ENCODE assay signal across 29 mouse cellular contexts in the genomic region with DNA sequence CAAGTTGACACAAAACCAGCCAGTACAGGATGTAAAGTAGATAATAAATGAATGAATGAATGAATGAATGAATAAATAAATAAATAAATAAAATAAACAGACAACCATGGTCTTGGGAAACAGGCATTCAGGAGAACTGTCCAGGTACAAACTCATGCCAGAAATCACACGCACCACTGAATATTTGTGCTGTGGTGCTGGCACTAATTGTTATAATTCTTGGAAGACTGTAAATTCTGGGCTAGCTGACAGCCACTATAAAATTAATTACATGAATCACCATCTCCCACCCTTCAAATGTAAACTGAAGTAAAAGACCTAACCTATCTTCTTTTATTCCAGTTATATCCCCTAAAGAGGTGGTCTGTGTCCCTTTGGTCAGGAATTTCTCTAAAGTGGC.
DNase-seq lines count a peak whose midpoint lies in the region; ATAC-seq lines count a peak whose summit lies in the region.
"Had no signal": no experiment of that assay in that cellular context is flagged by ENCODE, and none has a peak within 500 bp of the region (broad histone marks: within the 10 kb centered on the region; RNA-seq: fewer than 3 reads in every experiment).

No protein-coding gene starts in this region.

- peak; percentile 70 to 77 for DNase-seq in cerebellum, postnatal 14 days
- DNase-seq in cerebellum, adult 8-10 months: no peak
- DNase-seq in Muller cell, postnatal 12 days (ENCODE audit: inconsistent ontology term): peak; percentile 57
- peak; percentile 54 for DNase-seq in brain, adult 2 months (ENCODE audit: low read depth, low spot score)
- no peak for DNase-seq in lung, postnatal 25 days (ENCODE audit: low spot score)
- DNase-seq: adrenal gland, adult 8-10 months; adrenal gland, postnatal 25 days; embryo, embryonic 11 days; gastrocnemius, postnatal 10 days; gastrocnemius, postnatal 36 days; heart, adult 2 months; heart, postnatal 14 days; heart, postnatal 4 days; kidney, adult 18-20 months had no signal

- H3K9me3 ChIP-seq in kidney, embryonic 15.5 days (replicated peaks): no peaks in the 10 kb centered on the region
- no peaks in the 10 kb centered on the region for H3K9me3 ChIP-seq in kidney, embryonic 16.5 days (ENCODE audit: low read length)
- H3K9me3 ChIP-seq: embryonic facial prominence, embryonic 10.5 days; embryonic facial prominence, embryonic 13.5 days; forebrain, embryonic 13.5 days; heart, embryonic 10.5 days; heart, embryonic 13.5 days had no signal

- no peaks in the 10 kb centered on the region for H3K36me3 ChIP-seq in kidney, embryonic 15.5 days
- H3K36me3 ChIP-seq in kidney, embryonic 16.5 days (ENCODE audit: insufficient read depth, low read length): no peaks in the 10 kb centered on the region
- H3K36me3 ChIP-seq: embryonic facial prominence, embryonic 10.5 days; embryonic facial prominence, embryonic 13.5 days; heart, embryonic 10.5 days; heart, embryonic 13.5 days had no signal

- H3K27me3 ChIP-seq in kidney, embryonic 15.5 days: no peaks in the 10 kb centered on the region
- H3K27me3 ChIP-seq in kidney, embryonic 16.5 days (ENCODE audit: insufficient read depth, low read length): no peaks in the 10 kb centered on the region
- H3K27me3 ChIP-seq: embryonic facial prominence, embryonic 13.5 days; forebrain, embryonic 13.5 days; heart, embryonic 13.5 days had no signal

- H3K4me1 ChIP-seq in kidney, embryonic 15.5 days: 0 out of 2 replicates have a peak, but pooled peaks cover 10% of the 10 kb centered on the region
- peaks cover 7% of the 10 kb centered on the region; the same call in 1 of the 2 replicates for H3K4me1 ChIP-seq in kidney, embryonic 16.5 days (ENCODE audit: insufficient read depth, low read length)
- H3K4me1 ChIP-seq: embryonic facial prominence, embryonic 13.5 days; heart, embryonic 10.5 days had no signal

- no peak overlapping the region for H3K4me3 ChIP-seq in kidney, embryonic 15.5 days (replicated peaks)
- no peak overlapping the region for H3K4me3 ChIP-seq in kidney, embryonic 16.5 days (ENCODE audit: low read length)
- H3K4me3 ChIP-seq: embryonic facial prominence, embryonic 10.5 days; embryonic facial prominence, embryonic 13.5 days; erythroblast, embryonic 14.5 days; forebrain, embryonic 13.5 days; heart, adult 2 months; heart, embryonic 10.5 days; heart, embryonic 13.5 days had no signal

- 78% methylated on average over 1 of the region's 1 CpGs for WGBS in kidney, embryonic 15.5 days
- WGBS in kidney, embryonic 16.5 days: 62% methylated on average over 1 of the region's 1 CpGs

- H3K27ac ChIP-seq in kidney, embryonic 15.5 days: no peak overlapping the region
- H3K27ac ChIP-seq in kidney, embryonic 16.5 days (ENCODE audit: low read length): no peak overlapping the region
- H3K27ac ChIP-seq: embryonic facial prominence, embryonic 10.5 days; embryonic facial prominence, embryonic 13.5 days; forebrain, embryonic 13.5 days; heart, adult 2 months; heart, embryonic 10.5 days; heart, embryonic 13.5 days; hindbrain, embryonic 14.5 days; hindbrain, postnatal 0 days had no signal

- H3K4me2 ChIP-seq in kidney, embryonic 15.5 days: no peak overlapping the region
- H3K4me2 ChIP-seq in kidney, embryonic 16.5 days (replicated peaks; ENCODE audit: low read depth, low read length): no peak overlapping the region
- H3K4me2 ChIP-seq: embryonic facial prominence, embryonic 13.5 days; forebrain, embryonic 13.5 days; heart, embryonic 13.5 days; hindbrain, embryonic 14.5 days had no signal

- ATAC-seq in kidney, embryonic 15.5 days (replicated peaks; ENCODE audit: low FRiP score): 0 out of 2 replicates have a peak, but pooled peaks have one; percentile 12
- no peak for ATAC-seq in kidney, embryonic 16.5 days (ENCODE audit: low FRiP score, low TSS enrichment)
- ATAC-seq: activated CD4-positive, CD25-positive, alpha-beta regulatory T cell, adult 4 months; CD4-positive, CD25-positive, alpha-beta regulatory T cell, adult 4 months; forebrain, embryonic 13.5 days; forebrain, embryonic 16.5 days; hindbrain, postnatal 0 days; inflammation-experienced regulatory T-cells, adult 6 months; intestine, embryonic 16.5 days had no signal

- H3K9ac ChIP-seq in kidney, embryonic 15.5 days: no peak overlapping the region
- no peak overlapping the region for H3K9ac ChIP-seq in kidney, embryonic 16.5 days (replicated peaks; ENCODE audit: low read length)
- H3K9ac ChIP-seq: embryonic facial prominence, embryonic 13.5 days; forebrain, embryonic 13.5 days; heart, embryonic 13.5 days; hindbrain, embryonic 14.5 days had no signal

Comparison
In these comparisons a context has a peak if more than half of its experiments do, and no peak if none do; other contexts are left out.
1. DNase-seq: peak in cerebellum, postnatal 14 days (2 of 2), Muller cell, postnatal 12 days (single experiment) and brain, adult 2 months (single experiment); none in cerebellum, adult 8-10 months (single experiment) and lung, postnatal 25 days (single experiment).